Mouse (Mus musculus): ENCODE results near the gene Tprn.

DNA sequence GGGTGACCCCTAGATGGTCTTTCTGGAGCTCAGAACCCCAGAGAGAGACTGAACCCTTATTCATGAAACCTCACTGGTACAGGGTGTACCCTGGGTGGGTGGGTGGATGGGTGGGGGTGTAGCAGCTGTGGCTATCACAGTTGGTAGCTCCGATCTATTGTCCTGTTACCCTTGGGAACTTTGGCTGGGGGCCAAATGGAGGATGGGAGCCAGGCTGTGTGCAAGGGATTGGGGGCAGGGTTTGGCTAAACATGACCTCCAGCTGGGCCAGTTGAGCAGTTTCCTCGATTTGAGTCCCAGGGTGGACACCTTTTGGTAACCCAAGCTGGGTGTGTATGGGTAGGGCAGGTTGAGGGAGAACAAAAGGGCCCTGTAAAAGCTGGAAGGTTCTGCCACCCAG is 4.3 kb downstream of the Tprn start:
- TF ChIP-seq CTCF (IDR thresholded peaks at IDR 0.05; ENCODE audit: low read depth) (no peak), EP300 (IDR thresholded peaks at IDR 0.05; ENCODE audit: low read depth) (no peak)

All from liver, embryonic 14.5 days (tissue).